ENCODE assay signal across 8 mouse cellular contexts in genomic region chr8:92354536-92355482, GRCm38 (mm10). TPM values are rescaled to one million over a fixed set of nuclear protein-coding genes. Genes with fewer than 3 reads are reported as not detected.
DNase-seq lines count a peak whose midpoint lies in the region; ATAC-seq and TF ChIP-seq lines count a peak whose summit lies in the region.

No protein-coding gene starts in this region.

- H3K4me1 ChIP-seq in heart, embryonic 11.5 days (ENCODE audit: control insufficient read depth, insufficient read depth, low read length) = peaks cover 24% of the 10 kb centered on the region
- no peaks in the 10 kb centered on the region; the same call in 1 of the 2 replicates for H3K4me1 ChIP-seq in brown adipose tissue, adult 24 weeks (ENCODE audit: control insufficient read depth, insufficient read depth, insufficient read length, low read length)
- H3K4me1 ChIP-seq in hindbrain, embryonic 10.5 days (replicated peaks) = peaks cover 69% of the 10 kb centered on the region
- H3K4me1 ChIP-seq in lung, embryonic 14.5 days (ENCODE audit: insufficient read depth) = no peaks in the 10 kb centered on the region
- H3K4me1 ChIP-seq in stomach, embryonic 16.5 days (ENCODE audit: control insufficient read depth, insufficient read depth, low read length) = 0 out of 2 replicates have a peak, but pooled peaks cover 5% of the 10 kb centered on the region

- H3K9me3 ChIP-seq in heart, embryonic 11.5 days (replicated peaks; ENCODE audit: control insufficient read depth, low read length) = no peaks in the 10 kb centered on the region
- H3K9me3 ChIP-seq in hindbrain, embryonic 10.5 days = no peaks in the 10 kb centered on the region
- no peaks in the 10 kb centered on the region for H3K9me3 ChIP-seq in lung, embryonic 14.5 days (ENCODE audit: low read depth, low read length)
- H3K9me3 ChIP-seq in stomach, embryonic 16.5 days (replicated peaks; ENCODE audit: control insufficient read depth, low read length) = no peaks in the 10 kb centered on the region

- peak overlapping the region; percentile 71 for H3K4me3 ChIP-seq in heart, embryonic 11.5 days (ENCODE audit: low read depth, low read length)
- peak overlapping the region; percentile 26 for H3K4me3 ChIP-seq in brown adipose tissue, adult 24 weeks (ENCODE audit: insufficient read depth, low read depth, low read length)
- H3K4me3 ChIP-seq in hindbrain, embryonic 10.5 days = peak overlapping the region; percentile 93
- H3K4me3 ChIP-seq in lung, embryonic 14.5 days (ENCODE audit: low read depth, low read length) = peak overlapping the region; percentile 61
- peak overlapping the region; percentile 62 for H3K4me3 ChIP-seq in stomach, embryonic 16.5 days (replicated peaks; ENCODE audit: low read length)

- peaks cover 25% of the 10 kb centered on the region for H3K27me3 ChIP-seq in heart, embryonic 11.5 days (ENCODE audit: control insufficient read depth, insufficient read depth, low read length)
- H3K27me3 ChIP-seq in hindbrain, embryonic 10.5 days (ENCODE audit: insufficient read depth, poor library complexity, severe bottlenecking) = peaks cover 20% of the 10 kb centered on the region
- H3K27me3 ChIP-seq in lung, embryonic 14.5 days (ENCODE audit: insufficient read depth, low read length) = peaks cover 78% of the 10 kb centered on the region
- peaks cover 61% of the 10 kb centered on the region for H3K27me3 ChIP-seq in stomach, embryonic 16.5 days (ENCODE audit: control insufficient read depth, insufficient read depth, low read length)

- peak overlapping the region; percentile 67 for H3K9ac ChIP-seq in heart, embryonic 11.5 days (ENCODE audit: low read depth, low read length)
- peak overlapping the region; percentile 53 for H3K9ac ChIP-seq in lung, embryonic 14.5 days
- H3K9ac ChIP-seq in stomach, embryonic 16.5 days (ENCODE audit: low read length) = peak overlapping the region; percentile 8; the same call in 1 of the 2 replicates

- peak overlapping the region; percentile 84 for H3K27ac ChIP-seq in heart, embryonic 11.5 days (ENCODE audit: low read depth, low read length)
- H3K27ac ChIP-seq in brown adipose tissue, adult 24 weeks (replicated peaks; ENCODE audit: low read depth, low read length) = no peak overlapping the region
- peak overlapping the region; percentile 97 for H3K27ac ChIP-seq in hindbrain, embryonic 10.5 days
- peak overlapping the region; percentile 63 for H3K27ac ChIP-seq in lung, embryonic 14.5 days (ENCODE audit: low read depth)
- H3K27ac ChIP-seq in stomach, embryonic 16.5 days (ENCODE audit: low read length) = peak overlapping the region; percentile 47

- WGBS in heart, embryonic 11.5 days (ENCODE audit: insufficient replicate concordance) = 4% methylated on average over 22 of the region's 22 CpGs
- WGBS in hindbrain, embryonic 10.5 days = 2% methylated on average over 22 of the region's 22 CpGs
- WGBS in lung, embryonic 14.5 days = 2% methylated on average over 22 of the region's 22 CpGs
- 7% methylated on average over 22 of the region's 22 CpGs for WGBS in stomach, embryonic 16.5 days

- TF ChIP-seq CTCF in lung, embryonic 14.5 days (IDR thresholded peaks at IDR 0.05; ENCODE audit: low read depth) = no peak

- no peak for ATAC-seq in heart, embryonic 11.5 days (replicated peaks; ENCODE audit: insufficient number of reproducible peaks, low FRiP score, low TSS enrichment)
- ATAC-seq in lung, embryonic 14.5 days (ENCODE audit: insufficient read depth) = no peak
- ATAC-seq in stomach, embryonic 16.5 days (ENCODE audit: insufficient read depth, low FRiP score) = no peak

- peak overlapping the region; percentile 88 for H3K4me2 ChIP-seq in heart, embryonic 11.5 days
- peak overlapping the region; percentile 78 for H3K4me2 ChIP-seq in lung, embryonic 14.5 days
- H3K4me2 ChIP-seq in stomach, embryonic 16.5 days (ENCODE audit: low read depth, low read length) = peak overlapping the region; percentile 68

- H3K36me3 ChIP-seq in heart, embryonic 11.5 days (ENCODE audit: control insufficient read depth, insufficient read depth, low read length) = no peaks in the 10 kb centered on the region
- peaks cover 11% of the 10 kb centered on the region for H3K36me3 ChIP-seq in hindbrain, embryonic 10.5 days
- 0 out of 2 replicates have a peak, but pooled peaks cover under 1% of the 10 kb centered on the region for H3K36me3 ChIP-seq in lung, embryonic 14.5 days (ENCODE audit: insufficient read depth)
- no peaks in the 10 kb centered on the region for H3K36me3 ChIP-seq in stomach, embryonic 16.5 days (ENCODE audit: control insufficient read depth, insufficient read depth, low read length)

- DNase-seq in heart, adult 9 months (ENCODE audit: low spot score in 2 of 2) = no peak
- DNase-seq in hindbrain, embryonic 10.5 days (ENCODE audit: low spot score) = peak; percentile 26
- peak; percentile 52 for DNase-seq in lung, embryonic 14.5 days
- DNase-seq in thymus, postnatal 0 days (ENCODE audit: low spot score) = no peak
- no peak for DNase-seq in spleen, postnatal 36 days (ENCODE audit: low spot score in 2 of 2)

RNA-seq across cellular contexts. Expression of gene Irx5, which starts 2.6 kb away (rescaled TPM):
- polyA plus RNA-seq in heart, embryonic 11.5 days (2014; fragmentation: Nextera tagmentation; extraction: Ambion mirVana) = 11.2 TPM in 2 replicates
- 0.44 and 0.67 TPM in 2 replicates for polyA plus RNA-seq in brown adipose tissue, adult 24 weeks (2012; ENCODE audit: insufficient read depth, insufficient read length, missing spikeins)
- polyA plus RNA-seq in hindbrain, embryonic 10.5 days (2016; fragmentation: Nextera tagmentation; extraction: Ambion mirVana) = 24.3 and 29.7 TPM in 2 replicates
- polyA plus RNA-seq in lung, embryonic 14.5 days (2014; fragmentation: Nextera tagmentation; extraction: Ambion mirVana) = 18.5 and 22.4 TPM in 2 replicates
- 1.4 and 1.5 TPM in 2 replicates for polyA plus RNA-seq in stomach, embryonic 16.5 days (2015; fragmentation: Nextera tagmentation; extraction: Ambion mirVana)
- 0.12 TPM in 1 of 2 replicates, not detected in the other for polyA plus RNA-seq in thymus, postnatal 0 days (2015; fragmentation: Nextera tagmentation; extraction: Ambion mirVana)

Comparison
In these comparisons a context has a peak if more than half of its experiments do, and no peak if none do; other contexts are left out.
1. H3K4me3 ChIP-seq: peak in every context shown above with its lines; median percentile 93 in hindbrain, embryonic 10.5 days; 71 in heart, embryonic 11.5 days; 62 in stomach, embryonic 16.5 days; 61 in lung, embryonic 14.5 days; 26 in brown adipose tissue, adult 24 weeks.
2. H3K9ac ChIP-seq: peak in every context shown above with its lines; median percentile 67 in heart, embryonic 11.5 days; 53 in lung, embryonic 14.5 days; 8 in stomach, embryonic 16.5 days.
3. DNase-seq: peak in hindbrain, embryonic 10.5 days (single experiment) and lung, embryonic 14.5 days (single experiment); none in heart, adult 9 months (0 of 2), thymus, postnatal 0 days (single experiment) and spleen, postnatal 36 days (0 of 2).
4. Peak in every context shown above with its lines, with median percentiles within 50 percentile points of each other: H3K4me2 ChIP-seq.